Mouse (Mus musculus): ENCODE results near the gene Pnkd. TPM values are rescaled to one million over a fixed set of nuclear protein-coding genes. Genes with fewer than 3 reads are reported as not detected.

Pnkd gene
- polyA plus RNA-seq, 1 experiment from 2014 or later, result 132 TPM

GRCm38 (mm10) chr1:74289740-74290139 is 5.0 kb downstream of the Pnkd start:
- WGBS, result 87% methylated on average over 2 of the region's 2 CpGs
- Histone ChIP-seq H3K36me3 (ENCODE audit: control insufficient read depth, insufficient read depth, low read length) (peaks cover 52% of the 10 kb centered on the region), H3K4me3 (ENCODE audit: low read depth, low read length) (no peak overlapping the region), H3K9ac (replicated peaks; ENCODE audit: low read depth, low read length) (no peak overlapping the region), H3K4me1 (ENCODE audit: control insufficient read depth, insufficient read depth, low read length) (peaks cover 29% of the 10 kb centered on the region), H3K9me3 (ENCODE audit: control insufficient read depth, low read depth, low read length) (no peaks in the 10 kb centered on the region), H3K27ac (ENCODE audit: low read length) (0 out of 2 replicates have a peak overlapping the region, but pooled peaks have one; percentile 27), H3K27me3 (ENCODE audit: control insufficient read depth, insufficient read depth, low read length) (no peaks in the 10 kb centered on the region), H3K4me2 (replicated peaks; ENCODE audit: low read depth, low read length) (no peak overlapping the region)
- no peak for ATAC-seq (ENCODE audit: insufficient number of reproducible peaks, insufficient read depth, low FRiP score, low read depth)

- H3K4me1 ChIP-seq (ENCODE audit: control insufficient read depth, insufficient read depth, low read length), result peaks cover 33% of the 10 kb centered on the region
- WGBS, result 75% methylated on average over 5 of the region's 5 CpGs
- H3K9ac ChIP-seq (replicated peaks; ENCODE audit: low read depth, low read length), result no peak overlapping the region
- no peak for ATAC-seq (ENCODE audit: insufficient number of reproducible peaks, insufficient read depth, low FRiP score, low read depth)
- H3K9me3 ChIP-seq (ENCODE audit: control insufficient read depth, low read depth, low read length), result no peaks in the 10 kb centered on the region
- H3K36me3 ChIP-seq (ENCODE audit: control insufficient read depth, insufficient read depth, low read length), result peaks cover 52% of the 10 kb centered on the region
- no peak overlapping the region for H3K4me3 ChIP-seq (ENCODE audit: low read depth, low read length)
- no peaks in the 10 kb centered on the region for H3K27me3 ChIP-seq (ENCODE audit: control insufficient read depth, insufficient read depth, low read length)
- no peak overlapping the region for H3K4me2 ChIP-seq (replicated peaks; ENCODE audit: low read depth, low read length)
- 0 out of 2 replicates have a peak overlapping the region, but pooled peaks have one; percentile 15 for H3K27ac ChIP-seq (ENCODE audit: low read length)
These were observed 5.4 kb downstream of the Pnkd start for GRCm38 (mm10) chr1:74290141-74290540.

- Histone ChIP-seq H3K4me3 (ENCODE audit: low read depth, low read length) (no peak overlapping the region), H3K27ac (ENCODE audit: low read length) (0 out of 2 replicates have a peak overlapping the region, but pooled peaks have one; percentile 22), H3K9ac (replicated peaks; ENCODE audit: low read depth, low read length) (no peak overlapping the region), H3K4me2 (replicated peaks; ENCODE audit: low read depth, low read length) (no peak overlapping the region), H3K27me3 (ENCODE audit: control insufficient read depth, insufficient read depth, low read length) (no peaks in the 10 kb centered on the region), H3K4me1 (ENCODE audit: control insufficient read depth, insufficient read depth, low read length) (peaks cover 47% of the 10 kb centered on the region), H3K9me3 (ENCODE audit: control insufficient read depth, low read depth, low read length) (no peaks in the 10 kb centered on the region), H3K36me3 (ENCODE audit: control insufficient read depth, insufficient read depth, low read length) (peaks cover 48% of the 10 kb centered on the region)
- WGBS, result 84% methylated on average over 11 of the region's 11 CpGs
- ATAC-seq (ENCODE audit: insufficient number of reproducible peaks, insufficient read depth, low FRiP score, low read depth), result no peak
These were observed 7.7 kb downstream of the Pnkd start for GRCm38 (mm10) chr1:74292331-74293020.

GRCm38 (mm10) chr1:74293306-74293960 is 8.7 kb downstream of the Pnkd start:
- Histone ChIP-seq H3K9ac (replicated peaks; ENCODE audit: low read depth, low read length) (no peak overlapping the region), H3K4me2 (replicated peaks; ENCODE audit: low read depth, low read length) (no peak overlapping the region), H3K4me1 (ENCODE audit: control insufficient read depth, insufficient read depth, low read length) (peaks cover 56% of the 10 kb centered on the region), H3K9me3 (ENCODE audit: control insufficient read depth, low read depth, low read length) (no peaks in the 10 kb centered on the region), H3K36me3 (ENCODE audit: control insufficient read depth, insufficient read depth, low read length) (peaks cover 45% of the 10 kb centered on the region), H3K4me3 (ENCODE audit: low read depth, low read length) (no peak overlapping the region), H3K27me3 (ENCODE audit: control insufficient read depth, insufficient read depth, low read length) (no peaks in the 10 kb centered on the region), H3K27ac (ENCODE audit: low read length) (no peak overlapping the region)
- 76% methylated on average over 8 of the region's 8 CpGs for WGBS
- ATAC-seq (ENCODE audit: insufficient number of reproducible peaks, insufficient read depth, low FRiP score, low read depth), result no peak

GRCm38 (mm10) chr1:74294090-74294643 is 9.4 kb downstream of the Pnkd start:
- Histone ChIP-seq H3K4me2 (replicated peaks; ENCODE audit: low read depth, low read length) (no peak overlapping the region), H3K36me3 (ENCODE audit: control insufficient read depth, insufficient read depth, low read length) (peaks cover 38% of the 10 kb centered on the region), H3K27ac (ENCODE audit: low read length) (peak overlapping the region; percentile 18; the same call in 1 of the 2 replicates), H3K9me3 (ENCODE audit: control insufficient read depth, low read depth, low read length) (no peaks in the 10 kb centered on the region), H3K9ac (replicated peaks; ENCODE audit: low read depth, low read length) (no peak overlapping the region), H3K4me3 (ENCODE audit: low read depth, low read length) (no peak overlapping the region), H3K4me1 (ENCODE audit: control insufficient read depth, insufficient read depth, low read length) (peaks cover 62% of the 10 kb centered on the region), H3K27me3 (ENCODE audit: control insufficient read depth, insufficient read depth, low read length) (no peaks in the 10 kb centered on the region)
- no peak for ATAC-seq (ENCODE audit: insufficient number of reproducible peaks, insufficient read depth, low FRiP score, low read depth)
- 91% methylated on average over 3 of the region's 3 CpGs for WGBS

GRCm38 (mm10) chr1:74294733-74295455 is 10.2 kb downstream of the Pnkd start:
- H3K4me3 ChIP-seq (ENCODE audit: low read depth, low read length), result no peak overlapping the region

GRCm38 (mm10) chr1:74295456-74296171 is 10.9 kb downstream of the Pnkd start:
- H3K4me3 ChIP-seq (ENCODE audit: low read depth, low read length), result 0 out of 2 replicates have a peak overlapping the region, but pooled peaks have one; percentile 0
- 5% methylated on average over 9 of the region's 9 CpGs for WGBS
- H3K4me2 ChIP-seq (replicated peaks; ENCODE audit: low read depth, low read length), result peak overlapping the region; percentile 33
- no peaks in the 10 kb centered on the region for H3K9me3 ChIP-seq (ENCODE audit: control insufficient read depth, low read depth, low read length)
- H3K27me3 ChIP-seq (ENCODE audit: control insufficient read depth, insufficient read depth, low read length), result no peaks in the 10 kb centered on the region
- ATAC-seq (ENCODE audit: insufficient number of reproducible peaks, insufficient read depth, low FRiP score, low read depth), result peak; percentile 88
- H3K9ac ChIP-seq (replicated peaks; ENCODE audit: low read depth, low read length), result no peak overlapping the region; the same call in 1 of the 2 replicates
- peaks cover 24% of the 10 kb centered on the region for H3K36me3 ChIP-seq (ENCODE audit: control insufficient read depth, insufficient read depth, low read length)
- H3K27ac ChIP-seq (ENCODE audit: low read length), result peak overlapping the region; percentile 98
- peaks cover 57% of the 10 kb centered on the region for H3K4me1 ChIP-seq (ENCODE audit: control insufficient read depth, insufficient read depth, low read length)

More at GRCm38 (mm10) chr1:74294733-74295455, 10.2 kb downstream of the Pnkd start:
- H3K4me2 ChIP-seq (replicated peaks; ENCODE audit: low read depth, low read length), result peak overlapping the region; percentile 33; the same call in 1 of the 2 replicates
- no peak overlapping the region for H3K9ac ChIP-seq (replicated peaks; ENCODE audit: low read depth, low read length)
- H3K9me3 ChIP-seq (ENCODE audit: control insufficient read depth, low read depth, low read length), result no peaks in the 10 kb centered on the region
- peaks cover 31% of the 10 kb centered on the region for H3K36me3 ChIP-seq (ENCODE audit: control insufficient read depth, insufficient read depth, low read length)
- no peak for ATAC-seq (ENCODE audit: insufficient number of reproducible peaks, insufficient read depth, low FRiP score, low read depth)
- peaks cover 60% of the 10 kb centered on the region for H3K4me1 ChIP-seq (ENCODE audit: control insufficient read depth, insufficient read depth, low read length)
- H3K27me3 ChIP-seq (ENCODE audit: control insufficient read depth, insufficient read depth, low read length), result no peaks in the 10 kb centered on the region
- 90% methylated on average over 6 of the region's 6 CpGs for WGBS
- H3K27ac ChIP-seq (ENCODE audit: low read length), result peak overlapping the region; percentile 98
